In genomic region chr19:8897211-8897864, GRCm38 (mm10) we compare ENCODE assay signal across 8 mouse cellular contexts. TPM values are rescaled to one million over a fixed set of nuclear protein-coding genes. Genes with fewer than 3 reads are reported as not detected.
DNase-seq lines count a peak whose midpoint lies in the region; ATAC-seq and TF ChIP-seq lines count a peak whose summit lies in the region.
"Not testable (repeated sequence)": the region's sequence is repeated elsewhere in the genome, so short reads cannot be mapped to it uniquely, and the experiment has no call there.

No protein-coding gene starts in this region.

- H3K9ac ChIP-seq in hindbrain, embryonic 12.5 days: peak overlapping the region; percentile 67
- peak overlapping the region; percentile 69 for H3K9ac ChIP-seq in lung, embryonic 16.5 days (ENCODE audit: low read length)
- peak overlapping the region; percentile 44 for H3K9ac ChIP-seq in neural tube, embryonic 14.5 days (replicated peaks; ENCODE audit: low read depth, low read length)

- H3K27ac ChIP-seq in hindbrain, embryonic 12.5 days: peak overlapping the region; percentile 85
- peak overlapping the region; percentile 97 for H3K27ac ChIP-seq in layer of hippocampus, adult 2 months
- peak overlapping the region; percentile 87 for H3K27ac ChIP-seq in lung, embryonic 16.5 days (ENCODE audit: low read length)
- H3K27ac ChIP-seq in neural tube, embryonic 14.5 days (ENCODE audit: low read depth, low read length): peak overlapping the region; percentile 81

- not testable (repeated sequence) for DNase-seq in Patski (ENCODE audit: low read depth, low spot score)
- peak; percentile 34 to 36 for DNase-seq in cerebellum, postnatal 36 days
- DNase-seq in frontal cortex, postnatal 36 days (ENCODE audit: low spot score in 2 of 2): peak; percentile 35 to 42
- DNase-seq in layer of hippocampus, adult 2 months (ENCODE audit: low spot score in 2 of 2): peak in 1 of 2 experiments; percentile 44
- peak; percentile 37 for DNase-seq in thymus, postnatal 14 days

- not testable (repeated sequence) for TF ChIP-seq CTCF in Patski (IDR thresholded peaks at IDR 0.05); layer of hippocampus, adult 2 months (conservative IDR thresholded peaks at IDR 0.05)

- in situ Hi-C loops in Patski (cut with MboI; ENCODE audit: low pct_unique_long_range_greater_than_20kb): not testable (repeated sequence)

- not testable (repeated sequence) for H3K27me3 ChIP-seq in Patski; hindbrain, embryonic 12.5 days; lung, embryonic 16.5 days (ENCODE audit: control insufficient read depth, insufficient read depth, low read depth, low read length); neural tube, embryonic 14.5 days (ENCODE audit: control insufficient read depth, insufficient read depth, low read length)

- POLR2A ChIA-PET in Patski (lab: Charles Lee): interaction anchor here (0.6 to 1.0 kb wide), 2 partner anchors 12 to 71 kb away, joined by 3 read pairs; no protein-coding TSS in a partner anchor

- WGBS in hindbrain, embryonic 12.5 days: 27% methylated on average over 21 of the region's 21 CpGs
- 13% methylated on average over 21 of the region's 21 CpGs for WGBS in lung, embryonic 16.5 days
- WGBS in neural tube, embryonic 14.5 days: 19% methylated on average over 21 of the region's 21 CpGs

- peak overlapping the region; percentile 80 for H3K4me2 ChIP-seq in hindbrain, embryonic 12.5 days (replicated peaks)
- H3K4me2 ChIP-seq in lung, embryonic 16.5 days (ENCODE audit: low read depth, low read length): peak overlapping the region; percentile 60
- H3K4me2 ChIP-seq in neural tube, embryonic 14.5 days (ENCODE audit: low read depth, low read length): peak overlapping the region; percentile 77

- H3K4me1 ChIP-seq in hindbrain, embryonic 12.5 days: peaks cover 36% of the 10 kb centered on the region
- H3K4me1 ChIP-seq in lung, embryonic 16.5 days (replicated peaks; ENCODE audit: control insufficient read depth, insufficient read depth, low read length): peaks cover 24% of the 10 kb centered on the region
- H3K4me1 ChIP-seq in neural tube, embryonic 14.5 days (ENCODE audit: control insufficient read depth, insufficient read depth, low read length): peaks cover 26% of the 10 kb centered on the region

- peak overlapping the region; percentile 86 for H3K4me3 ChIP-seq in hindbrain, embryonic 12.5 days
- peak overlapping the region; percentile 97 for H3K4me3 ChIP-seq in layer of hippocampus, adult 2 months
- peak overlapping the region; percentile 90 for H3K4me3 ChIP-seq in lung, embryonic 16.5 days (ENCODE audit: low read length)
- peak overlapping the region; percentile 76 for H3K4me3 ChIP-seq in neural tube, embryonic 14.5 days (ENCODE audit: low read depth, low read length)

- CTCF ChIA-PET in Patski (lab: Charles Lee): not testable (repeated sequence)

- peaks cover 29% of the 10 kb centered on the region for H3K36me3 ChIP-seq in hindbrain, embryonic 12.5 days
- not testable (repeated sequence) for H3K36me3 ChIP-seq in lung, embryonic 16.5 days (ENCODE audit: control insufficient read depth, insufficient read depth, low read length); neural tube, embryonic 14.5 days (ENCODE audit: control insufficient read depth, insufficient read depth, low read length)

- ATAC-seq in Patski: peak; percentile 2
- ATAC-seq in hindbrain, embryonic 12.5 days (ENCODE audit: low FRiP score): peak; percentile 53
- ATAC-seq in lung, embryonic 16.5 days (ENCODE audit: low read depth): peak; percentile 49
- peak; percentile 45 for ATAC-seq in neural tube, embryonic 14.5 days (ENCODE audit: low read depth)

- not testable (repeated sequence) for H3K9me3 ChIP-seq in hindbrain, embryonic 12.5 days (replicated peaks); lung, embryonic 16.5 days (ENCODE audit: control insufficient read depth, low read length); neural tube, embryonic 14.5 days (ENCODE audit: control insufficient read depth, low read length)

RNA-seq across cellular contexts. Expression of gene Ganab, which starts 0.5 kb away (rescaled TPM):
- 308 TPM for polyA plus RNA-seq in Patski (2021)
- polyA plus RNA-seq in hindbrain, embryonic 12.5 days (2016; fragmentation: Nextera tagmentation; extraction: Ambion mirVana): 114 and 118 TPM in 2 replicates
- 100 to 1,000 TPM; 114 to 118 TPM for total RNA-seq in layer of hippocampus, adult 2 months (2021)
- 125 and 127 TPM in 2 replicates for polyA plus RNA-seq in lung, embryonic 16.5 days (2015; fragmentation: Nextera tagmentation; extraction: Ambion mirVana)
- polyA plus RNA-seq in neural tube, embryonic 14.5 days (2014; fragmentation: Nextera tagmentation; extraction: Ambion mirVana): 69.9 and 92.2 TPM in 2 replicates

RNA-seq across cellular contexts. Expression of gene Ints5, which starts 4.5 kb away (rescaled TPM):
- polyA plus RNA-seq in Patski (2021): 31.2 TPM
- polyA plus RNA-seq in hindbrain, embryonic 12.5 days (2016; fragmentation: Nextera tagmentation; extraction: Ambion mirVana): 43.4 and 45.2 TPM in 2 replicates
- 10 to 100 TPM; 24.4 to 25.6 TPM for total RNA-seq in layer of hippocampus, adult 2 months (2021)
- 38.3 and 40.8 TPM in 2 replicates for polyA plus RNA-seq in lung, embryonic 16.5 days (2015; fragmentation: Nextera tagmentation; extraction: Ambion mirVana)
- polyA plus RNA-seq in neural tube, embryonic 14.5 days (2014; fragmentation: Nextera tagmentation; extraction: Ambion mirVana): 22.0 and 30.3 TPM in 2 replicates

RNA-seq across cellular contexts. Expression of gene Gm49416, which starts 8.6 kb away (rescaled TPM):
- 5.9 TPM for polyA plus RNA-seq in Patski (2021)
- not detected in 2 replicates for polyA plus RNA-seq in hindbrain, embryonic 12.5 days (2016; fragmentation: Nextera tagmentation; extraction: Ambion mirVana)
- 1 to 10 TPM; 2.0 to 2.9 TPM for total RNA-seq in layer of hippocampus, adult 2 months (2021)
- polyA plus RNA-seq in lung, embryonic 16.5 days (2015; fragmentation: Nextera tagmentation; extraction: Ambion mirVana): not detected in 2 replicates
- polyA plus RNA-seq in neural tube, embryonic 14.5 days (2014; fragmentation: Nextera tagmentation; extraction: Ambion mirVana): 0.39 TPM in 1 of 2 replicates, not detected in the other

RNA-seq across cellular contexts. Expression of gene 1810009A15Rik, which starts 8.7 kb away (rescaled TPM):
- polyA plus RNA-seq in Patski (2021): 69.6 TPM
- polyA plus RNA-seq in hindbrain, embryonic 12.5 days (2016; fragmentation: Nextera tagmentation; extraction: Ambion mirVana): 74.3 and 87.4 TPM in 2 replicates
- total RNA-seq in layer of hippocampus, adult 2 months (2021): 10 to 100 TPM; 25.3 to 30.0 TPM
- 68.4 and 71.4 TPM in 2 replicates for polyA plus RNA-seq in lung, embryonic 16.5 days (2015; fragmentation: Nextera tagmentation; extraction: Ambion mirVana)
- 39.0 and 48.9 TPM in 2 replicates for polyA plus RNA-seq in neural tube, embryonic 14.5 days (2014; fragmentation: Nextera tagmentation; extraction: Ambion mirVana)

RNA-seq across cellular contexts. Expression of gene Gm49403, which starts 13.6 kb away (rescaled TPM):
- not detected for polyA plus RNA-seq in Patski (2021)
- not detected in 2 replicates for polyA plus RNA-seq in hindbrain, embryonic 12.5 days (2016; fragmentation: Nextera tagmentation; extraction: Ambion mirVana)
- total RNA-seq in layer of hippocampus, adult 2 months (2021): not detected
- not detected in 2 replicates for polyA plus RNA-seq in lung, embryonic 16.5 days (2015; fragmentation: Nextera tagmentation; extraction: Ambion mirVana)
- polyA plus RNA-seq in neural tube, embryonic 14.5 days (2014; fragmentation: Nextera tagmentation; extraction: Ambion mirVana): not detected in 2 replicates

Comparison
In these comparisons a context has a peak if more than half of its experiments do, and no peak if none do; other contexts are left out.
1. ATAC-seq: peak in every context shown above with its lines; median percentile 53 in hindbrain, embryonic 12.5 days; 49 in lung, embryonic 16.5 days; 45 in neural tube, embryonic 14.5 days; 2 in Patski.